Mouse (Mus musculus) heart, postnatal 0 days (tissue): ENCODE results near the gene Pcolce. TPM values are rescaled to one million over a fixed set of nuclear protein-coding genes. Genes with fewer than 3 reads are reported as not detected.

Experiments used
- ATAC-seq: fragments of 200-750 bp; cut with Nextera tagmentation; 2 replicates; pipeline ENCODE4 v1.8.0; 2017; ENCODE audit warnings: low read depth, moderate number of reproducible peaks, moderate library complexity; ENCODE audit not compliant: insufficient read depth
- DNase-seq: peaks from one replicate; pipeline ENCODE4 v3.0.0-alpha.2; 2016; ENCODE audit warnings: low spot score
- H3K27ac ChIP-seq: fragments of 300-500 bp; sonication (generic); 2 replicates; pipeline ENCODE4 v1.5.1; 2014; ENCODE audit warnings: low read depth, mild to moderate bottlenecking
- H3K27me3 ChIP-seq: fragments of 300-500 bp; sonication (generic); 2 replicates; pipeline ENCODE4 v1.6.1; 2014; ENCODE audit warnings: low read length, mixed read lengths; ENCODE audit not compliant: control insufficient read depth, insufficient read depth
- H3K36me3 ChIP-seq: fragments of 300-500 bp; sonication (generic); replicated peaks from 2 replicates; pipeline ENCODE4 v1.6.1; 2014; ENCODE audit warnings: low read length, mixed read lengths; ENCODE audit not compliant: control insufficient read depth, insufficient read depth
- H3K4me1 ChIP-seq: fragments of 300-500 bp; sonication (generic); 2 replicates; pipeline ENCODE4 v1.6.1; 2014; ENCODE audit warnings: antibody characterized with exemption; ENCODE audit not compliant: control insufficient read depth, insufficient read depth
- H3K4me2 ChIP-seq: fragments of 300-500 bp; sonication (generic); 2 replicates; pipeline ENCODE4 v1.6.1; 2014; ENCODE audit warnings: low read depth, mild to moderate bottlenecking, low read length, moderate library complexity
- H3K4me3 ChIP-seq: fragments of 300-500 bp; sonication (generic); 2 replicates; pipeline ENCODE4 v1.5.1; 2014; ENCODE audit warnings: low read depth, low read length
- H3K9ac ChIP-seq: fragments of 300-500 bp; sonication (generic); replicated peaks from 2 replicates; pipeline ENCODE4 v1.6.1; 2014; ENCODE audit warnings: low read depth, low read length, mixed read lengths
- H3K9me3 ChIP-seq: fragments of 300-500 bp; sonication (generic); replicated peaks from 2 replicates; pipeline ENCODE4 v1.6.1; 2016; ENCODE audit warnings: low read length; ENCODE audit not compliant: control insufficient read depth
- CTCF ChIP-seq: IDR thresholded peaks from 2 replicates; pipeline ENCODE4 v1.5.1; 2016; ENCODE audit warnings: antibody characterized with exemption, control low read depth, low read depth
- EP300 ChIP-seq: IDR thresholded peaks from 2 replicates; pipeline ENCODE4 v1.6.1; 2016; ENCODE audit warnings: antibody characterized with exemption, low read depth
- WGBS: fragments of 180-500 bp; shearing (Covaris S2); extraction: QIAGEN DNeasy Blood & Tissue Kit; methylation state at CpG from one replicate; pipeline ENCODE4 v1.1.7; 2014; 5-methylcytosine and 5-hydroxymethylcytosine counted together
- polyA plus RNA-seq: library from polyadenylated mRNA; unstranded; fragments of >200 nt; fragmentation: Nextera tagmentation; extraction: Ambion mirVana; gene quantifications from 2 replicates; pipeline ENCODE4 v1.2.1, GENCODE M21; 2015
- total RNA-seq: library from RNA; depleted of rRNA; stranded (reverse); fragments of >200 nt; gene quantifications from 2 replicates; pipeline ENCODE4 v1.2.3, GENCODE M21; 2014; ENCODE audit warnings: low replicate concordance

Pcolce gene
- total and polyA plus RNA-seq, 2 experiments from 2014 or later = 116 to 172 TPM

DNA sequence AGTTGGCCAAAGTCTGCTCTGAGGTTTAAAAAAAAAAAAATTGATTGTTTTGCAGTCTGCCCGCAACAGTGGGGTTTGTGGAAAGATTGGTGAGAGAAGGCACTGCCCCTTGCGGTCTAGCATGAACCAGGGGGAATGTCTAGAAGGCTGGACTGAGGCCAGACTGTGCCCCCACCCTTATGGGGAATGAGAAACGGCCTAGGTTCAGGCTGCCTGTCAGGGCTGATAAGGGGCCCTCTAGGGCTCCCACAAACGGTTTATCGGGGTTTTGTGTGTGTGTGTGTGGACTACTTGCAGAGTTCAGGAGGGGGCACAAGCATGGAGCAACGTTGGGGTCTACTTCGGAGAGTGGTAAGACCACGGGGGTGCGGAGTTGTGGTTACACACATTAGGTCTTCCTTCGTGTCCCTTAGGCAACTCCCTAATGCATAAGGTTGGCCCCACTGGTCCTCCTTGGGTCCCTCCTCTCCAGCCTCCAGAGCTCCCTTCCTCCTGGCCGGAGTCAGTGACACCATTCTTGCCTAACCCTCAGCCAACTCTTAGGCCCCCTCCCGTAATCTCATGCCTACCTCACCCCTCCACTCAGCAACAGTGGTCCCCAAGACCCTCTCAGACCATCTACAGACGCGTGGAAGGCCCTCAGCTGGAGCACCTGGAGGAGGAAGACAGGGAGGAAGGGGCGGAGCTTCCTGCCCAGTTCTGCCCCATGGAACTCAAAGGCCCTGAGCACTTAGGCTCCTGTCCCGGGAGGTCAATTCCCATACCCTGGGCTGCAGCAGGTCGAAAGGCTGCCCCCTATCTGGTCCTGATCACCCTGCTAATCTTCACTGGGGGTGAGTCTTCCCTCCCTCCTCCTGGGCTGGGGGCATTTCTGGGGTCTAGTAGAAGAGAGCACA lies 42.6 kb downstream of the Pcolce start:
- no peak for TF ChIP-seq CTCF
- TF ChIP-seq EP300 = no peak

DNA sequence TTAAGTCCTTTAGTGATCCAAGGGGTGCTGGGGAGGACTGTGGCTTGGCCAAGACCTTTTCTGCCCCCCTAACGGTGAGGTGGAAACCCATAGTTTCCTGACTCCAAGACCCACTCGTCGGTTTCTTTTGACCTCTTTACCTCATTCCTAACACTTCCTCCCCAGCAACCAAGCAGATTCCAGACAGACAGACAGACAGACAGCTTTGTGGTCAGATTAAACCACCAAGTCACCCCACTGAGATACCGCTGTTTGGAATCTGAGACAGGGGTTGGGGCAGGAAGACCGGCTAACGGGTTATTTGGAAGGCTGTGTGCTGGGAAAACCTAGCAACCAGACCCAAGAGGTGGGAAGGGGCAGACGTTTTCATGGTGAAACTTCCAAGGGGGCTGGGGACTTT lies 43.4 kb downstream of the Pcolce start:
- 0 out of 2 replicates have a peak, but pooled peaks cover 3% of the 10 kb centered on the region for H3K27me3 ChIP-seq
- TF ChIP-seq CTCF = no peak
- no peak for TF ChIP-seq EP300
- H3K27ac ChIP-seq = no peak overlapping the region
- DNase-seq (no peak), ATAC-seq (no peak)
- no peaks in the 10 kb centered on the region for H3K36me3 ChIP-seq
- 41% methylated on average over 7 of the region's 7 CpGs for whole genome bisulfite sequencing
- 0 out of 2 replicates have a peak, but pooled peaks cover 3% of the 10 kb centered on the region for H3K4me1 ChIP-seq
- H3K4me2 ChIP-seq = no peak overlapping the region
- no peaks in the 10 kb centered on the region for H3K9me3 ChIP-seq
- no peak overlapping the region for H3K4me3 ChIP-seq
- no peak overlapping the region for H3K9ac ChIP-seq

More for the DNA sequence above, 42.6 kb downstream of the Pcolce start:
- no peak overlapping the region for H3K27ac ChIP-seq
- no peak for DNase-seq
- 65% methylated on average over 17 of the region's 17 CpGs for WGBS
- H3K4me1 ChIP-seq = 0 out of 2 replicates have a peak, but pooled peaks cover 3% of the 10 kb centered on the region
- no peak overlapping the region for H3K4me2 ChIP-seq
- no peak for ATAC-seq
- H3K27me3 ChIP-seq = 0 out of 2 replicates have a peak, but pooled peaks cover 3% of the 10 kb centered on the region
- H3K9me3 ChIP-seq = no peaks in the 10 kb centered on the region
- H3K36me3 ChIP-seq = no peaks in the 10 kb centered on the region
- H3K9ac ChIP-seq = no peak overlapping the region
- no peak overlapping the region for H3K4me3 ChIP-seq

DNA sequence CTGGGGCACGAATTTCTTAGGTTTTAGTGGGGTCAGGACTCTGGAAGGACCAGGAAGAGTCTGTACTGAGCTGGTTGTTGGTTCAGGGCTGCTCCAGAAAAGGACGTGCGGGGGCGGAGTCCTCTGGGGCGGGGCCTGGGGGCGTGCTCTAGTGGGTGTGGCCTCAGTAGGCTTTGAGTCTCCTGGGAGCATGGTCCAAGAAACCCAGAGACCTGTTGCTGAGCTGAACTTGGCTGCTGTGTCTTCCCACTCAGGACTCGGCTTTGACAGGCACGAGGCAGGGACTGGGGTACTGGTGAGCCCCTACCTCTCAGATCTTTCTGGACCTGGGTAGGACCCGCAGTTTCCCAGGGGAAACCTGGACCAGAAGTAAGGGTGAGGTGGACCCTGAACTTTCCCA lies 43.9 kb downstream of the Pcolce start, which contains the start of gene Tfr2:
TSS of gene Tfr2 (plus strand) at position 176 of the 400 bp plus-strand sequence.
- H3K36me3 ChIP-seq = no peaks in the 10 kb centered on the region
- ATAC-seq (peak; percentile 61; the same call in 1 of the 2 replicates), DNase-seq (no peak)
- H3K27me3 ChIP-seq = 0 out of 2 replicates have a peak, but pooled peaks cover 3% of the 10 kb centered on the region
- no peak within 1 kb of the TSS for H3K9ac ChIP-seq
- 18% methylated on average over 9 of the region's 9 CpGs for WGBS
- TF ChIP-seq EP300 (no peak), CTCF (no peak)
- no peaks in the 10 kb centered on the region for H3K9me3 ChIP-seq
- H3K4me1 ChIP-seq = 0 out of 2 replicates have a peak, but pooled peaks cover 2% of the 10 kb centered on the region
- H3K27ac ChIP-seq = no peak within 1 kb of the TSS
- no peak within 1 kb of the TSS for H3K4me3 ChIP-seq
- H3K4me2 ChIP-seq = no peak within 1 kb of the TSS

DNA sequence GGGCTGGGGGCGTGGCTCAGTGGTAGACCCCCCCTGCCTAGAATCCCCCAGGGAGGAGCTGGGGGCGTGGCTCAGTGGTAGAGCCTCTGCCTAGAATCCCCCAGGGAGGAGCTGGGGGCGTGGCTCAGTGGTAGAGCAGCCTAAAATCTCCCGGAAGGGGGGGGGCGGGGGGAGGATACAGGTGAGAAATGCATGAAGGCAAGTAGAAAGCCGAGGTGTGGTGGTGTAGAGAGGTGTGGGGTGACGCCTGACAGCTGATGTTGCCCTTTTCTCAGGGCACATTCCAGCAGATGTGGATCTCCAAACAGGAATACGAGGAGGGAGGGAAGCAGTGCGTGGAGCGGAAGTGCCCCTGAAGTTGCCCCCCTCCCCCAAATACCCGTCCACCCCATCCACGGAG lies 44.6 kb downstream of the Pcolce start:
- H3K9me3 ChIP-seq = no peaks in the 10 kb centered on the region
- no peaks in the 10 kb centered on the region for H3K4me1 ChIP-seq
- H3K4me3 ChIP-seq = no peak overlapping the region
- 50% methylated on average over 12 of the region's 12 CpGs for WGBS
- ATAC-seq (0 out of 2 replicates have a peak, but pooled peaks have one; percentile 20), DNase-seq (no peak)
- H3K9ac ChIP-seq = no peak overlapping the region
- H3K36me3 ChIP-seq = no peaks in the 10 kb centered on the region
- H3K27ac ChIP-seq = no peak overlapping the region
- no peak overlapping the region for H3K4me2 ChIP-seq
- TF ChIP-seq CTCF = no peak
- TF ChIP-seq EP300 = no peak
- H3K27me3 ChIP-seq = 0 out of 2 replicates have a peak, but pooled peaks cover 3% of the 10 kb centered on the region

DNA sequence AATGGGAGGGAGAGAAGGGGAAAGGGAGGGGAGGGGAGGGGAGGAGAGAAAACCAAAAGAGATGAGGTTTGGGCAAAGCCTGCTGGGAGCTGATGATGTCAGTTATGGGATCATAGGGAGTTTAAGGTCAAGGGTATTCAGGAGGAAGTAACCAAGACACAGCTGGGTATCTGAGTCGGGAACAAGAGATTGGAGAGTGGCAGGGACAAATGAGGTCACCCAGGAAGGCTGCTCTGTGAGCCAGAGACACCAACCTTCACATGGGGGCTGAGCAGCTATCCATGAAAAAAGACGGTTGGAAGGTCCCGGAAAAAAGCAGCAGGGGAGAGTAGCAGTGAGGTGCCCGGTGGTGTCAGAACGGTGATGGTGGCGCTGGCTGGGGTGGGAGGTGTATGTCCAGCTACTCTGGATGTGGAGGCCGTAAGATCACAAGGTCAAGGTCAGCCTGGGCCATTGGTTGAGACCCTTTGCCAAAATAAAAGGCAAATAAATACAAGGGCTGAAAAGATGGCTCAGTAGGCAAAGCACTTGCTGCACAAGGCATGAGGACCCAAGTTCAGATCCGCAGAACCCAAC lies 45.3 kb downstream of the Pcolce start:
- no peak overlapping the region for H3K4me2 ChIP-seq
- ATAC-seq (no peak), DNase-seq (no peak)
- no peak overlapping the region for H3K9ac ChIP-seq
- no peaks in the 10 kb centered on the region for H3K36me3 ChIP-seq
- no peaks in the 10 kb centered on the region for H3K9me3 ChIP-seq
- no peak overlapping the region for H3K27ac ChIP-seq
- no peaks in the 10 kb centered on the region for H3K4me1 ChIP-seq
- WGBS = 70% methylated on average over 8 of the region's 8 CpGs
- 0 out of 2 replicates have a peak, but pooled peaks cover 3% of the 10 kb centered on the region for H3K27me3 ChIP-seq
- TF ChIP-seq EP300 (no peak), CTCF (no peak)
- H3K4me3 ChIP-seq = no peak overlapping the region
